Mouse (Mus musculus): Measurements from ENCODE around the gene Gm42791.

DNA sequence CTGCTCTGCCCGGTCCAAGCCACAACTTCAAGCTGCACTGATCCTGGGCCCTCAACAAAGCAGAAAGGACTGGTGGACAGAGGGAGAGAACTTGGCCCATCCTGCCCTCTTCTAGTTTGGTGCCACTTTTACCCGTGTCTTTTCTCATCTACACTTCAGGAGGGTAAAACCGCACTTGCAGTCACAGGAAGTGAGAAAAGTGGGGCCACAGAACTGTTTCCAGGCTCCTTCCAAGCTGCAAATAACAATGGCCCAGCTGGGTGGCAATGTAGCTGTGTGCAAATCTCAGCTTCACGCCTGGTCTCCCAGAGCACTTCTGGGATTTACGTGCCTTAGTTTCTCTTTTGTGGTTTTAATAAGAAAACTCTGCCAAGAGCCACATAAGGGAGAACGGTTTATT is 127.2 kb downstream of the Gm42791 start:
- TF ChIP-seq CTCF (IDR thresholded peaks at IDR 0.05; ENCODE audit: insufficient read depth, low read length) (no peak), POLR2A (IDR thresholded peaks at IDR 0.05; ENCODE audit: borderline replicate concordance, extremely low read depth, low read depth, low read length) (no peak)

Measured in lung, adult 2 months (tissue).